Mouse (Mus musculus) heart, adult 2 months (tissue): ENCODE results near the gene Nfkb2. TPM values are rescaled to one million over a fixed set of nuclear protein-coding genes. Genes with fewer than 3 reads are reported as not detected.

ENCODE experiments used
- DNase-seq, 2 experiments: peaks; one replicate each; pipeline ENCODE4 v3.0.0; 2021
- H3K27ac ChIP-seq: fragments of 200-600 bp; 2 replicates; pipeline ENCODE4 v1.8.1; 2022
- H3K27me3 ChIP-seq: fragments of 200-500 bp; 2 replicates; pipeline ENCODE4 v1.6.1; 2012; ENCODE audit warnings: mild to moderate bottlenecking, low read length, inconsistent platforms, mixed read lengths; ENCODE audit not compliant: control insufficient read depth, insufficient read depth
- H3K36me3 ChIP-seq: fragments of 200-500 bp; 2 replicates; pipeline ENCODE4 v1.6.1; 2012; ENCODE audit warnings: low read length, inconsistent platforms; ENCODE audit not compliant: control insufficient read depth, insufficient read depth
- H3K4me1 ChIP-seq: fragments of 200-500 bp; 2 replicates; pipeline ENCODE4 v1.6.1; 2011; ENCODE audit warnings: low read length; ENCODE audit not compliant: control insufficient read depth, insufficient read depth
- H3K4me3 ChIP-seq: fragments of 200-600 bp; 2 replicates; pipeline ENCODE4 v1.8.1; 2022
- H3K79me2 ChIP-seq: fragments of 200-500 bp; replicated peaks from 2 replicates; pipeline ENCODE4 v1.6.1; 2012; ENCODE audit warnings: mild to moderate bottlenecking, inconsistent platforms, low read length, moderate library complexity, mixed read lengths; ENCODE audit not compliant: control insufficient read depth, insufficient read depth
- H3K9ac ChIP-seq: fragments of 200-500 bp; 2 replicates; pipeline ENCODE4 v1.6.1; 2012; ENCODE audit warnings: low read depth, mild to moderate bottlenecking, control low read depth, inconsistent platforms, low read length, mixed read lengths
- CTCF ChIP-seq: fragments of 200-600 bp; IDR thresholded peaks from 2 replicates; pipeline ENCODE4 v1.8.1; 2022; ENCODE audit warnings: antibody characterized with exemption, mild to moderate bottlenecking, moderate library complexity
- EP300 ChIP-seq: fragments of 200-500 bp; IDR thresholded peaks from 2 replicates; pipeline ENCODE4 v1.6.1; 2011; ENCODE audit warnings: low read depth, low read length, control low read depth; ENCODE audit not compliant: insufficient read depth
- POLR2A ChIP-seq: fragments of 200-500 bp; IDR thresholded peaks from 2 replicates; pipeline ENCODE4 v1.6.1; 2011; ENCODE audit warnings: mild to moderate bottlenecking, low read depth, low read length, control low read depth; ENCODE audit not compliant: insufficient read depth
- WGBS: fragments of 180-500 bp; shearing (Covaris S2); methylation state at CpG from one replicate; pipeline ENCODE4 v1.1.7; 2018; 5-methylcytosine and 5-hydroxymethylcytosine counted together
- intact Hi-C: fragments of 180-260 bp; cut with DNase I; formaldehyde crosslinking; loops from one replicate; pipeline ENCODE4 v1.15.1; 2025
- polyA plus RNA-seq: library from polyadenylated mRNA; depleted of rRNA; stranded (reverse); fragments of >200 nt; gene quantifications from 2 replicates; pipeline ENCODE4 v1.2.3, GENCODE M21; 2012
- total RNA-seq, 2 experiments: library from RNA; stranded (reverse); gene quantifications; 2 replicates each; pipeline ENCODE4 v1.2.3; 2021

Nfkb2 gene
- total and polyA plus RNA-seq, 3 experiments: 18.3 to 22.1 (median 20.4) TPM

DNA sequence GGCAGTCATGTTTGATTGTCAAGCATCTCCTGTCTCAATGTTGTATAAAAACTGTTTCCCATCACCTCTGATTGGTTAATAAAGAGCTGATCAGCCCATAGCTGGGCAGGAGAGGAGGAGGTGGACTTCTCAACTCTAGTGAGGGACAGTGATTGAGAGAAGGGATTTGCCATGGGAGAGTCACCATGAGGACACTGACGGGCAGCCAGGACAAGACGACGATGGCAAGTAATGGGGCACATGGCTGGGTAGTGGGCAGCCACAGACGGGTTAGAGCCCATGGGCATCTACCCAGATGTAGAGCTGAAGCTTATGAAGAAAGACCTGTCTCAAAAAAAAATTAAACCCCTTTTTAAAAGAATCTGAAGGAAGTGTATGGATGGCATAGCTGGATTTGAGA is 1.6 kb upstream of the Nfkb2 start:
- DNase-seq: peak in 1 of 2 experiments; percentile 10
- 89% methylated on average over 4 of the region's 4 CpGs for WGBS
- Histone ChIP-seq H3K79me2 (no peaks in the 10 kb centered on the region), H3K27me3 (no peaks in the 10 kb centered on the region), H3K9ac (no peak overlapping the region), H3K4me1 (no peaks in the 10 kb centered on the region; the same call in 1 of the 2 replicates), H3K4me3 (no peak overlapping the region), H3K36me3 (no peaks in the 10 kb centered on the region), H3K27ac (no peak overlapping the region)
- intact Hi-C loops: loop anchor here (10.0 kb wide), 1 partner anchor 142 kb away; no protein-coding TSS in a partner anchor
- TF ChIP-seq EP300: no peak
- TF ChIP-seq CTCF: no peak
- TF ChIP-seq POLR2A: no peak

GRCm38 (mm10) chr19:46303251-46304215 is 587 bp upstream of the Nfkb2 start:
- intact Hi-C loops: loop anchor here (1.0 to 10.0 kb wide), 3 partner anchors 25 to 141 kb away; partner anchors contain the start of gene Fbxl15

DNA sequence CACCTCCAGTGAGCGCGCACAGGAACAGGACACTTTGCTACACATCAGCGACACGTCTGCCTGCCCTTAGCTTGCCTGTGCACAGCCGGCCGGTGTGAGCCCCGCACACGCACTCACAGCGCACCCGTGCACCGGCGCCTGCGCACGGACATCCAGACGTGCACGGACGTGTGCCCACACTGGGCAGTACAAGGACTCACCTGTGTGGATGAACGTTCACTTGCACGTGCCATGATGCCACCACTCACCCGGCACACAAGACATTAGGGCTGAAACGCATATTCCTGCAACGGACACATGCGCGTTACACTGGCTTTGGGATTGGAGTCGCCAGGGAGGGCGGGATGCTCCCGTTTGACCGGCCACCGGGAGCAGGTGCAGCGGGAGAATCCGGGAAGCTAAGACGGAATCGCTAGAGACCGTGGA is 801 bp downstream of the Nfkb2 start:
- TF ChIP-seq CTCF (no peak), POLR2A (no peak), EP300 (no peak)
- WGBS: 1% methylated on average over 34 of the region's 34 CpGs
- intact Hi-C loops: loop anchor here (1.0 to 10.0 kb wide), 3 partner anchors 23 to 140 kb away; partner anchors contain the start of gene Fbxl15

More at GRCm38 (mm10) chr19:46303251-46304215, 587 bp upstream of the Nfkb2 start:
- 47% methylated on average over 18 of the region's 18 CpGs for WGBS
- H3K4me3 ChIP-seq: peak overlapping the region; percentile 95
- no peaks in the 10 kb centered on the region for H3K27me3 ChIP-seq
- no peaks in the 10 kb centered on the region; the same call in 1 of the 2 replicates for H3K4me1 ChIP-seq
- peak overlapping the region; percentile 96 for H3K27ac ChIP-seq
- no peaks in the 10 kb centered on the region for H3K36me3 ChIP-seq
- peak in 1 of 2 experiments; percentile 17 for DNase-seq
- no peaks in the 10 kb centered on the region for H3K79me2 ChIP-seq
- no peak overlapping the region for H3K9ac ChIP-seq
- TF ChIP-seq POLR2A (no peak), CTCF (no peak), EP300 (no peak)

GRCm38 (mm10) chr19:46305432-46306267 is 1.5 kb downstream of the Nfkb2 start:
- no peaks in the 10 kb centered on the region; the same call in 1 of the 2 replicates for H3K4me1 ChIP-seq
- H3K79me2 ChIP-seq: no peaks in the 10 kb centered on the region
- H3K9ac ChIP-seq: peak overlapping the region; percentile 63
- no peaks in the 10 kb centered on the region for H3K36me3 ChIP-seq
- WGBS: under 1% methylated on average over 43 of the region's 43 CpGs
- TF ChIP-seq EP300: no peak
- TF ChIP-seq POLR2A: peak; percentile 59; the same call in 1 of the 2 replicates
- DNase-seq: peak; percentile 93 to 95
- no peaks in the 10 kb centered on the region for H3K27me3 ChIP-seq
- peak overlapping the region; percentile 96 for H3K27ac ChIP-seq
- intact Hi-C loops: loop anchor here (2.0 to 10.0 kb wide), 2 partner anchors 63 to 139 kb away; no protein-coding TSS in a partner anchor
- H3K4me3 ChIP-seq: peak overlapping the region; percentile 95

More for the DNA sequence above, 801 bp downstream of the Nfkb2 start:
- Histone ChIP-seq H3K4me3 (peak overlapping the region; percentile 95), H3K27ac (peak overlapping the region; percentile 96), H3K79me2 (no peaks in the 10 kb centered on the region), H3K36me3 (no peaks in the 10 kb centered on the region), H3K27me3 (no peaks in the 10 kb centered on the region), H3K4me1 (no peaks in the 10 kb centered on the region; the same call in 1 of the 2 replicates), H3K9ac (peak overlapping the region; percentile 37)
- DNase-seq: no peak

DNA sequence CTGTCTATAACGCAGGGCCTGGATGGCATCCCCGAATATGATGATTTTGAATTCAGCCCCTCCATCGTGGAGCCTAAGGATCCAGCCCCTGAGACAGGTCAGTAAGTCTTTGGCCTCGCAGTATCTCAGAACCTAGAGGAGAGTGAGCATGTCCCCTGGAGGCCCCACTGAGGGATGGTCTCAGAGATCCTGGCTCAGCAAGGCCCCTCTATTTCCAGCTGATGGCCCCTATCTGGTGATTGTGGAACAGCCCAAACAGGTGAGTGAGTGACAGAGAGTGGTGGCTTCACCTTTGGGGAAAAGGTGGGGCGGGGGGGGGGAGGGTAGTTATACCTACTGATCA is 2.1 kb downstream of the Nfkb2 start:
- DNase-seq: no peak
- TF ChIP-seq CTCF: no peak
- no peak for TF ChIP-seq EP300
- TF ChIP-seq POLR2A: no peak
- WGBS: 58% methylated on average over 5 of the region's 5 CpGs
- peak overlapping the region; percentile 63 for H3K9ac ChIP-seq
- no peaks in the 10 kb centered on the region for H3K79me2 ChIP-seq
- peak overlapping the region; percentile 95 for H3K4me3 ChIP-seq
- intact Hi-C loops: loop anchor here (10.0 kb wide), 1 partner anchor 139 kb away; no protein-coding TSS in a partner anchor
- H3K27me3 ChIP-seq: no peaks in the 10 kb centered on the region
- no peaks in the 10 kb centered on the region for H3K36me3 ChIP-seq
- H3K27ac ChIP-seq: peak overlapping the region; percentile 96; the same call in 1 of the 2 replicates
- no peaks in the 10 kb centered on the region; the same call in 1 of the 2 replicates for H3K4me1 ChIP-seq
